Mouse (Mus musculus) naive thymus-derived CD4-positive, alpha-beta T cell, adult 2 months (primary cell): Measurements from ENCODE around the gene Taar7a.
A peak's percentile ranks its signal among the peaks of the same experiment; 100 is the strongest.

Experiments
- DNase-seq: peaks from one replicate; pipeline ENCODE4 v3.0.0-alpha.2; 2011; ENCODE audit warnings: low read depth

Taar7a gene

DNA sequence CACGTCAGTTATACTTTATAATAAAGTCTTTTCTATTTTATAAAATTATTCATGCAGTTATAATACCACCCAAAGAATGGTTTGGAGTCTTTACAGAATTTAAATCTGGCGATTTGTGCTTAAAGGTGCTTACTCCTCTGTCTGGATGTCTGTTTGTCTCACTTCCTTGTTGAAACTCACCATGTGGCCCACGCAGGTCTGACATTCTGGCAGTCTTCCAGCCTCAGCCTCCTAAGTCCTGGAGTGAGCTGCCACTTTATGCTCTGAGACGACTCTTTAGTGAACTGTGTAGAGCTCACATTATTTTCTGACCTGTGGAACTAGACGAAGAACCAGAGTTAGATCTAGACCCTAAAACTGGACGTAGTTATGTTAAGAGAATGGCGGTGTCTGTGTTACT, 45.3 kb downstream of the Taar7a start:
- no peak for DNase-seq

DNA sequence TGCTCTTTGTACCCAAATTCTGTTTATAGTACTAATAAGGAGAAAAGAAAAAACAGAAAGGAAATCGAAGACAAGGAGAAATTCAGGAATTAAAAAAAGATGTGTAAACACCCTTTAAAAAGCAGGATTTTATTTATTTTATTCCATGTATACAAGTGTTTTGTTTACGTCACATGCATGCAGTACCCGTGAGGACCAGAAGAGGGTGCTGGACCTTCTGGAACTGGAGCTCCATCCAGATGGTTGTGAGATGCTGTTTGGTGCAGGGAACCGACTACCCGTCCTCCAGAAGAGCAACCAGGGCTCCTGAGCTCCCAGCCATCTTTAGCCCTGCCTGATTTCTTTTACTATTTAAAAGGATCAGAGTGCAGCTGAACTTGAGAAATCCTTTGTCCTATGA, 50.8 kb downstream of the Taar7a start:
- DNase-seq, result peak; percentile 4
